Mouse (Mus musculus): ENCODE results near the gene Adra1b.

The Adra1b gene

DNA sequence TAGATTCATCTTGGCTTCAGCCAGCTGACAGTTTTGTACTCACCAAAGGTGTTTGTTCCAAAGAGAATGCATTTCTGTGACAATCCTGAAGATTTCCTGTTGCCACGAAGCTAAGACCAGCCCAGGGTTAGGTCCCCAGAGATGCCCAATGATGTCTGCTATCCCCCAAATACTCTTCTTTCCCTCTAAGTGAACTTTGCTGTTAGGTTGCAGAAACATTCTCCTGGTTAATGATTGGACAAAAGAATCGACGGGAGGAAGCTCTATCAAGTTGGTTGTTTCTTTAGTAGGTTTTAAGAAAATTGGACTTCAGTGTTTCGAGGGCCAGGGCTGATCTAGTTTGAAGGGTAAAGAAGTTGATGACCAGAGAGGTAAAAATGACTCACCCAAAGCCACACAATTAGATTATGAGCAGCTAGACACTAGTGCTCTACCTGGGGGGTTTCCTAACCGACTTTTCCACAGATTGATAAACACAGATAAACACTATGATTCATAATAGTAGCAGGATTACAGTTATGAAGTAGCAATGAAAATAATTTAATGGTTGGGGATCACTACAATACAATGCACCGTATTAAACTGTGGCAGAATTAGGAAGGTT lies at the start of gene Adra1b:
Gene Adra1b, minus strand, starts transcription at position 160 of the 604 bp plus-strand sequence.
- in situ Hi-C loops (cut with MseI, MboI) = no loop called here

DNA sequence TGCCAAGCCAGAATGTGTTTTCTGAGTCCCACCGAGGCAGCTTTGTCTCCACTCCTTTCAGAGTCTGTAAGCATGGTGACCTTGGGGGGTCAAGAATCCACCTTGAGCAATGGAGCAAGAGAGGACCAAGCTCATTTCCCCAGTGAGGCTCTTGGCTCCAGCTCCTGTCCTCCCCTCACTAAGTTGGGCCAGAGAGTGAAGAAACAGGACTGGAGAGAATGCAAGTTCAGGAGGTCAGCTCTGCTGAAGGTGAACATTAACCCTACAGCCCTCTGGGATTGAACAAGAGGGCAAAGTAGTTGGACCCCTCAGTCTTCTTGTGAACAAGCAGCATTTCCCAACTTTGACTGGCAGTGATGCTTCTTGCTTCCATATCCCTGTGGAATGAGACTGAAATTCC lies 49.3 kb upstream of the Adra1b start:
- in situ Hi-C loops (cut with MseI, MboI) = no loop called here

GRCm38 (mm10) chr11:43943781-43944180 lies 42.8 kb upstream of the Adra1b start:
- in situ Hi-C loops (cut with MseI, MboI) = no loop called here

DNA sequence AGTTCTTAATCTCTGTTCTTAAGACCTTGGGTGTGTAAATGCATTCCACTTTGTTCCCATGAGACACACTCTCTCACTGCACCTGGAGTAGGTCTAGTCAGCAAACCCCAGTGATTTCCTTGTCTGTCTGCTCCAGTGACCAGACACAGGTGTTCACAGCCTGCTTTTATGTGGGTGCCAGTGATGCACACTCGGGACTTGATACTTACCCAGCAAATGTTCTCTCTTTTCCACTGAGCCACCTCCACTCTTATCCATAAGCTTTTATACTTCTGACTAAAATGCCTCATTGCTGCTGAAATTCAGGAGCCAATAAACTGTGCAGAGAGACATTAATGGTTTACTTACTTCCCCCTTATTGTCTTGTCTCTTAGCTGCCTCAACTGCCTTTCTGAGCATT lies 42.2 kb upstream of the Adra1b start:
- in situ Hi-C loops (cut with MseI, MboI) = no loop called here

DNA sequence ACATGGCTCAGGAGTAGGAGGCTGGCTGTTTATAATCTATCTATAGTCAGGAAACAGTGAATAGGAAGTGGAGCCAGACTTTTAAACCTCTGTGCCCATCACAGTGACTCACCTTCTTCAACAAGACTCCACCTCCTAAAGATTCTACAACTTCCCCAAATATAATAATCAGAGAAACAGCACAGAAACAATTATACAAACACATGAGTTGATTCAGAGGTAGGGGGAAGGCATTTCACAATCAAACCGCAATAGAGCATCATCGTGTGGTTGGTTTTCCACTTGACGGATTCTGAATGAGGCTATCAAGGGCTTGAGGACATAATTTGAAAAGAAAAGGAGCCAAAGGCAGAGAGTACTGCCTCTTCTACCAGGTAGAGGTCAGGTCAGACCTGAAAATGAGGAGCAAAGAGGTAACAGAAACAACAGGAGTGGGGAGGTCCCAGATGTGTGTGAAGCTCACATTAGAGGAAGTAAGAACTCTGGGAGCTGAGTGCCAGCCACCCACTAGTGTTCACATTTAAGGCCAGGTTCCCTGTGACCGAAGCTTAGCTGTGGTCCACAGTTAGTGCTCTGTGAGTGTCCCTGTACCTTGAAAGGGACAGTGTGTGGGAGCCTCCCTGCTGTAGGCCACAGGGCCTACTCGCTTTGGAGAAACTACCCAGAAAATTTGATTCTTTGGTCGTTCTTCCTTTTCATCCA lies 39.6 kb upstream of the Adra1b start:
- in situ Hi-C loops (cut with MseI, MboI) = no loop called here

DNA sequence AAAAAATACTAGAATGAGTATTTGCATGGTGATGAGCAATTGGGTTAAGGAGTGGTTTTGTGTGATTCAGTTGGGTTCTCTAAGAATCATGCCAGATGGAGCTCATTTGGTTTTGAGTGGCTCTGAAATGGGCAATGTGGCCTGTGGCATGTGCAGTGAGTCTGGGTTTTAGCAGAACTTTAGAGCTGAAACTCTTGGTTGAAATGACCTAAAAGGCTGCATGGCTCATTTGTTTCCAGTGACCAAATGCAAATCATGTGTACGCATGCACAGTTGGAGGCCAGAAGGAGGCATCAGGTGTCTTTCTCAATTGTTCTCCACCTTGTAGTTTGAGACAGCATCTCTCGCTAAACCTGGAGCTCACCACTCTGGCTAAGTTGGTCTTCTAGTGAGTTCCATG lies 35.0 kb upstream of the Adra1b start:
- in situ Hi-C loops (cut with MseI, MboI) = no loop called here

- in situ Hi-C loops (cut with MseI, MboI) = no loop called here
Measured at GRCm38 (mm10) chr11:43933480-43933879, 32.5 kb upstream of the Adra1b start.

- in situ Hi-C loops (cut with MseI, MboI) = no loop called here
Measured at GRCm38 (mm10) chr11:43933000-43933399, 32.0 kb upstream of the Adra1b start.

- in situ Hi-C loops (cut with MseI, MboI) = no loop called here
Measured at GRCm38 (mm10) chr11:43930191-43930590, 29.2 kb upstream of the Adra1b start.

- in situ Hi-C loops (cut with MseI, MboI) = no loop called here
Measured at GRCm38 (mm10) chr11:43929706-43930105, 28.7 kb upstream of the Adra1b start.

DNA sequence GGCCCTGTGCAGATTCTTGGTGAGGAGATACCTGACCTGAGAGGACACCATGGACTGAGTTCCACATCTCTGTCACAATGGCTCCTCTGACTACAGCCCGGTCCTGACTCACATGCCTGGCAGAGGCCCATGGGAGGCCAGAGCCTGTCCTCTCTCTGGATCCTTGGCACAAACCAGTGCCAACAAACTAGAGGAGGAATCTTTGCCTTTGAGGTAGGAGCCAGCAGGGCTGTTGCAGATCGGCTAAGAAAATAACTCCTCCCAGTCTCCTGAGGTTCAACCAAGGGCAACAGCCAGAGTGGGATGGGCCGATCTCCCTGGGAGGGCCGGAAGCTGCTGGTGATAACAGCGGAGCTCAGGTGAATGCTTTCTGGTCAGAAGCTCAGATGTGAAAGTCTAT lies 28.2 kb upstream of the Adra1b start:
- in situ Hi-C loops (cut with MseI, MboI) = no loop called here

GRCm38 (mm10) chr11:43927133-43927815 lies 26.3 kb upstream of the Adra1b start:
- in situ Hi-C loops (cut with MseI, MboI) = no loop called here

- in situ Hi-C loops (cut with MseI, MboI) = no loop called here
Measured at GRCm38 (mm10) chr11:43926163-43926562, 25.2 kb upstream of the Adra1b start.

DNA sequence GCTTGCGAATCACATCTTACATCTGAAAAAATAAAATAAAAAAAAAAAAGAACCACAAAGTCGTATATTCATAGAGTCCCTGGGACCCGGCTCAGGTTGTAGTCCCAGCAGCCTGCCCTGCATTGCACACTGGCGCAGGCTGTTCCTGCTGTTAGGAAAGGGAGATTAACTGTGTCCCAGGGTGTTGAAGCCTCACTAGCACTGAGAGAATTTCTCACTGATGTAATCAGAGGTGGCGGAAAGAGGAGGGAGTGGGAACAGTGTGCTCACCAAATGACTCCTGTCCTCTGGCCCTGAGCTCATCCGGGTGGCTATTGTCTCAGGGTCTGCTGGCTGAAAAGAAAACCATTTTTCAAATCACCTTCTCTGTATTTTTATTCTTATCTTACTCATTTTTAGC lies 24.6 kb upstream of the Adra1b start:
- in situ Hi-C loops (cut with MseI, MboI) = no loop called here

- in situ Hi-C loops (cut with MseI, MboI) = no loop called here
Measured at GRCm38 (mm10) chr11:43921701-43922100, 20.7 kb upstream of the Adra1b start.

DNA sequence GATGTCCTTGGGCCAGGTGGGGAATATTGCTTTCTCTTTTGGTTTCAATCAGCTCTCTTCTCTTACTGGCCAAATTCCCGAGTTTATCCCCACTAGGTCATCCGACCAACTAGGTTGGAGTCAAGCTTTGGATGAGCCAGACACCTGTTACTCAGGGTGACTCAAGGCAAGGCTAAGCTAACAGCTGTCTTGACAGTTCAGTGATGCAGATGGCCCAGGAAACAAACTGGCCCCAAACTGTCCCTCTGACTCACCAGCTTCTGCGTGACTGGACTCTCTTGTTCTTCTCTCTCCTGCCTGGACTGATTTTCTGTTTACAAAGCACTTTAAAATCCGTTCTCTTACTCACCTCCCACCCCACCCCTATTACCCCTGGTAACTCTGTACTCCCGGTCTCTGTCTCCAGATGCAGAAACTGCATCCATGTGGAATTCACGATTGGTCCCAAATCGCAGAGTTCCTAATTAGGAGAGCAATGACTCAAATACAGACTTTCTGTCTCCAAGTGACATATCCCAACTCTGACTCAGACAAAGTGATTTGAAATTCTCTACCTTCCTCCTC lies 18.6 kb upstream of the Adra1b start:
- in situ Hi-C loops (cut with MseI, MboI) = no loop called here

- in situ Hi-C loops (cut with MseI, MboI) = no loop called here
Measured at GRCm38 (mm10) chr11:43914552-43915447, 13.8 kb upstream of the Adra1b start.

DNA sequence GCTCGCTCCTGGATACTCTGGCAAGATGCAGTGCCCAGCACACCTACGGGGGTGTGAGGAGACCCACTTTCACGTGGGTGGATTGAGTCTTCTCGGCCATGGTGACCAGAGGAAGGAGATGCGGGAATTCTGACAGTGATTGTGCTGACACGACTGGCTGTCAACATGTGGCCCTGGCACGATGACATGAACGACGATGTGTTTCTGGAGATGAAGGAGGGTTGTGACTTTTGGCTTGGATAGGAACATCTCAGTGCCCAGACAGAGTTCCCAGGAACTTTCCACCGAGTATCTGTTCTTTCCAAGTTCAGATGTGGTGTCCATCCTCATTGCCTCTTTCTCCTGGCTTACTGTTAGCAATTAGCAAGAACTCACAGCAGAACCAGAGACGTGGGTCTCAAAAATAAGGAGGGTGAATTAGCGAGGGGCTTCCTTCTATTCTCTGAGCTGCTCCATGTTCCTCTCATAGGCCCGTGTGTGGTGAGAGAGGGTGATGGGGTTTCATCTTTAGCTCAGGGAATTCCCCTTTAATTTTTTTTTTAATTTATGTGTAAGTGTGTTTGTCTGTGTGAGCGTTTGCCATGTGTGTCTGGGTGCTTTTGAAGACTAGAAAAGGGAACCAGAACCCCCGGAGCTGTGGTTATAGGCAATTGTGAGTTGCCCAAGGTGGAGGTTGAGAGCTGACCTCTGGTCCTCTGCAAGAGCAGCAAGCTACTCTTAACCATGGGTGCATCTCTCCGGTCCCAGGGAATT lies 11.3 kb upstream of the Adra1b start:
- in situ Hi-C loops (cut with MseI, MboI) = no loop called here

DNA sequence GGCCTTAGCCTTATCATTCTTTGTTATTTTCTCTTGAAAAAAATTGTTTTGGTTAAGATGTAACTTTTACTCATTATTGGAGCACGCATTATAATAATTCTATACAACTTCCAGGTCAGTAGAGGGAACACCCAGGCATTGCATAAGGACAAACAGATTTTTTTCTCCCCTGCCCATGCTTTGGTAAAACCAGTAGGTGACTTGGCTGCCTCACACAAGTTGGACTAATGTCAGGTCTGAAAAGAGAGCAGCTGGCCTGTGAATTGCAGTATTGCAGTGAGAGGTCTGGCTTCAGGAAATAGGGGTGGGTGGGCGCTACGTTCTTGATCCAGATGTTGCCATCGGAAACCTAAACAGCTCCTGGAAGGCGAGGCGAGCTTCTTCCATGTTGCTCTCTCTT lies 10.6 kb upstream of the Adra1b start:
- in situ Hi-C loops (cut with MseI, MboI) = no loop called here

DNA sequence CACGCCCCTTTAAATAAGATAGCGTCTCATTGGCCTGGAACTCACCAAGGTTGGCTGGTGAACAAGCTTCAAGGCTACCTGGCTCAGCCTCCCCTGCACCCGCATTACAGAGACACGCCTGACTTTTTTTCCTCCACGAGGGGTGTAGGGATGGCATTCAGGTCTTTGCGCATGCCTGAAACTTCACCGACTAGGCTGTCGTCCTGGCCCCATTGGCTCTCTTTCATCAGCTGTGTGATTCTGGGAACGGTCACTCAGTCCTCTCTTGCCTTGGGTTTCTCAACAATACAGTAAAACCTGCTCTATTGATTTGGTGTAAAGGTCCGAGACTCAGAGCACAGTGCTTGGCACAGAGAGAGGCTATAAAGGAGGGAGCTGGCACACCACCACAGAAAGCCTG lies 2.3 kb upstream of the Adra1b start:
- in situ Hi-C loops (cut with MseI, MboI) = no loop called here

GRCm38 (mm10) chr11:43899696-43900095 lies 1.3 kb downstream of the Adra1b start:
- in situ Hi-C loops (cut with MseI, MboI) = no loop called here
